Mouse (Mus musculus): ENCODE results near the gene Bcl9l. TPM values are rescaled to one million over a fixed set of nuclear protein-coding genes. Genes with fewer than 3 reads are reported as not detected.
A peak's percentile ranks its signal among the peaks of the same experiment; 100 is the strongest.

The Bcl9l gene
- polyA plus RNA-seq, 1 experiment: 21.7 TPM

- no peak for DNase-seq (ENCODE audit: extremely low spot score in 1 of 2, low spot score in 1 of 2)
Measured at GRCm38 (mm10) chr9:44510355-44510871, 27.8 kb downstream of the Bcl9l start.

DNA sequence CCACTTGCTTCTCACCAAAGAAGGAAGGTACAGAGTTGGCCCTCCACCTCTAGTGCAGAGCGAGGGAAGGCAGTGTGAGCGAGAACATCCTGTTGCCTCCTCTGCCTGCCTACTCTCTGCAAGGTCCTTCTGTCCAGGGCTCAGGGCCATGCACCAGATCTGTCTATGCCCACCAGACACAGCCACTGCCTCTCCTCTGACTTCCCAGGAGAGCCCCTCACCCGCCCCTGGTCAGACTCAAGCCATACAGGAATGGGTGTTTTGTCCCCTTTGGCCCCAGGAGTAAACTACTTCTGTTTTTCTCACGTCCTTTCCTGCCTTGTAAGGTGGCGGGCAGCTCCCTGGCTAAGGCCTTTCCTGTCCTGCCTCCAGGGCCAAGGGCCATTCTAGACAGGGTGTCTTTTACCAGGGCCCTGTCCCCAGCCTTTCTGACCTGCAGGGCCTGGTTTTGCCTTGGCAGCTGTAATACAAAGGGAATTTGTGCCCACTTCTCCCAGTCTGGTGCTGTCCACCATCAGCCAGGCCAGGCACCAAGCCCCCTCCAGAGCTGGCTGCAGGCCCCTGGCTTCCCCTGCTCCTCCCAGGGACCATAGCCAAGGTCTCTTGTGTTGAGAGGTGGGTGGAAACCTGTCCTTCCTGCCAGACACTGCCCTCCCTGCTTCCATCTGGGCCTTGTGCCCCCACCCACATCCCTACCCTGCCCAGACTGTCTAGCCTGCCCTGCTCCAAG is 28.4 kb downstream of the Bcl9l start:
- DNase-seq (ENCODE audit: extremely low spot score in 1 of 2, low spot score in 1 of 2): peak in 1 of 2 experiments; percentile 49

- DNase-seq (ENCODE audit: extremely low spot score in 1 of 2, low spot score in 1 of 2): no peak
Measured at GRCm38 (mm10) chr9:44511935-44512716, 29.5 kb downstream of the Bcl9l start.

- no peak for DNase-seq (ENCODE audit: extremely low spot score in 1 of 2, low spot score in 1 of 2)
Measured at GRCm38 (mm10) chr9:44512717-44513003, 30.0 kb downstream of the Bcl9l start.

- DNase-seq (ENCODE audit: extremely low spot score in 1 of 2, low spot score in 1 of 2): no peak
Measured at GRCm38 (mm10) chr9:44513121-44513520, 30.5 kb downstream of the Bcl9l start.

GRCm38 (mm10) chr9:44513610-44514009 is 31.0 kb downstream of the Bcl9l start:
- no peak for DNase-seq (ENCODE audit: extremely low spot score in 1 of 2, low spot score in 1 of 2)

DNA sequence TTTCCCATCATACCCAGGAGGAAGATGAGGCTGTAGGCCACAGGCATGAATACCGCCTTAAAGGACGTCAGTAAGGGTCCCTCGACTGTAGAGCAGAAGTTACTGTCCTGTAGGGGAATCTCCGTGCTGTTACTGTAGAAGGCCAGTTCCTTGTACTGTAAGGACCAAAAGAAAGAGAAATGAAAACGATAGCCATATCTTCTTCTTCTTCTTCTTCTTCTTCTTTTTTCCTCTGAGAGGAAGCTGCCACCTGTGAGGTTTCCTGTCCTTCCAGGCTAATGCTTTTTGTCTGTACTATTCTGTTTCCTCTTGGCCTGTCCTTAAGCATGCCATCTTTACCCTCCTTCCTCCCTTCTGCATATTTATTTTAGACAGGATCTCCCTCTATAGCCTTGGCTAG is 31.5 kb downstream of the Bcl9l start:
- DNase-seq (ENCODE audit: extremely low spot score in 1 of 2, low spot score in 1 of 2): no peak

DNA sequence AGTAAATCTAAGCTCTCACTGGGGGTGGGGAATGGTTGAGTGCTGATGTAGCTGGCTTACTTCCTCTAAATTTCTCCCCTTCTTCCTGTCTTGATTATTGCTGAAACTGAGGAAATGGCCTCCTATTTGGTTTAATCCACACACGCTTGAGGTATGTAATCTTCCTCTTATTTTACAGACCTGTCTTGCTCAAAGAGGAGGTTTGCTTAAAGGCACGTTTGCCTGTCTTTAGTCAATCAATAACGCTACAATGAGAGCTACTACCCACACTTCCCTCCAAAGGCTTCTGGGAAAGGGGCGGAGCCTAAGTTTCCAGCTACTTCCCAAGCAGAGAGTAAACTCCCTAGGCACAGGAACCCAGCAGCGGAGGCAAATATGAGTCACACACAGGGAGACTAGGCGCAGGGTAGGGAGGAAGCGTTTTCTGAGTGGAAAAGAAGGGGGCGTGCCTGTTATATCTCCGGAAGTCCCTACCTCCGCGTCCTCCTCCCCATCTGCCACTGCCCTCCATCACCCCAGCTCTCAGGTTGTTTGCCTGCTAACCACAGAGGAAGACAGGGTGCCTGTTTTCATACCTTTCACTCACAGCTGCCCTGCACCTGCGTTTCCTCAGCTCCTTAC is 32.6 kb downstream of the Bcl9l start:
- DNase-seq (ENCODE audit: extremely low spot score in 1 of 2, low spot score in 1 of 2): peak in 1 of 2 experiments; percentile 67

DNA sequence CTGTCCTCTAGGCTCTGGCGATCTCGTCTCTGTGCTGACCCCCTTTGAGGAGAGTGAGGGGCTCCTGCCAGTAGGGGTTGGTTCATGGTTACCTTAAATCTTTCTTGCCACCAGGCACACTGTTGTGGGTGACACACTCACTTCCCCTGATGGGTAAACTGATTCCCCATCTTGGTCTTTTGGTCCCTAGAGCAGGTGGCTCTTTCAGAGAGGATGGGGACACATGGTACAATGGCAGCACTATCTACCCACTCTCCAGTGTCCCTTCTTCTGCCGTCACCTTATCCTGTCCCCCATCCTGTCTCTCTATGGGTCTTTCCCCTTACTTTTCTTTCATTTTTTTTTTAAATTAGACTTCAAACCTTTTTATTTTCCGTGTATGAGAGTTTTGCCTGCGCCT is 33.3 kb downstream of the Bcl9l start:
- no peak for DNase-seq (ENCODE audit: extremely low spot score in 1 of 2, low spot score in 1 of 2)

GRCm38 (mm10) chr9:44517368-44517767 is 34.7 kb downstream of the Bcl9l start:
- peak in 1 of 2 experiments; percentile 57 for DNase-seq (ENCODE audit: extremely low spot score in 1 of 2, low spot score in 1 of 2)

DNA sequence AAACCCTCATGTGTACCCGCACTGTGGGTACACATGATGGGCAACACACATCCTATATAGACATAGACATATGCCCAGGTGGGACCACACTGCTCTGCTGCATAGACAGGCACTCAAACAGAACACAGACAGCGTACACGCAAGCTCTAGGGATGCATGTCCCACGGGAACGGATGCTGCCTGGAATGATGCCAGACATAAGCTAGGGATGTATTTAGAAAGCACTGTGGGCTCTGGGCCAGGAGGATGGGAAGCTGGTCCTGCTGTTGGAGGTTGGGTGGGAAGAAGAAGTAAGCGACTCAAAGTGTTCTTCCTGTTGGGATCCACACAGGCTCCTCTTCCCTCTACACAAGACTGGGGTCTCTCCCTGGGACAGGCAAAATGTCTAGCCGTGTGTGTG is 35.4 kb downstream of the Bcl9l start:
- DNase-seq (ENCODE audit: extremely low spot score in 1 of 2, low spot score in 1 of 2): peak in 1 of 2 experiments; percentile 72

DNA sequence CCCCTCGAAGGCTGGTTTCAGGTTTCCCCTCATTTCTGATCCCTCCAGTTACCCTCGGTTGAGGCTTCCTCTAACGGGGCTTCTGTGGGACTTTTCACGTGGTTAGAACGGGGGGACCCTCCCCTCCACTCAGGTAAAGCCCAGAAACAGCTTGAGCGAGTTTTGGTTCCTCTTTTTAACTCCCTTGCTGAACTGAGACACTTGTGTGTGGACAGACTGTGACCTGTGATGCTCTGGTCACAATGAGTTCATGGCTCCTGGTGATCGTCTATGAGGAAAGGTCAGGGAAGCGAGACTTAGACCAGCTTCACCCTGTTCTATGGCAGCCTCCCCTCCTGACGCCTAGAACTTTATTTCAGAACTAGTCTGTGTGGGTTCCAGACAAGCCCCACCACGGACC is 39.3 kb downstream of the Bcl9l start:
- DNase-seq (ENCODE audit: extremely low spot score in 1 of 2, low spot score in 1 of 2): no peak

DNA sequence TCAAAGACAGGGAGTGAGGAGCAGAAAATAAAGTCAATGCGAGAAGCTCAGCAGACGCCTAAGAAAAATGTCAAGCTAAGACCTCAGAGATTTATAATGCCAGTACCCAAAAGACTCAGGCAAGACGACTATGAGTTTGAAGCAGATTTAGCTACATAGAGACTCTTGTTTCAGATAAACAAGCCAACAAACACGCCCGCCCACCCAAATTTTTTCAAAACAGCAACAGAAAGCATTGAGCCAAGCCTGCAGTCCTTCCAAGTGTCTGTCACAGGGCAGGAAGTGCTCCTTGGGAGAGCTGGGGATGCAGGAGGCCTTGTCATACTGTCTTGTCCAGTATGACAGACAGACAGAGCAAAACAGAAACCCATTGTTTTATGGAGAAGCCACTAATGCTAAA is 41.1 kb downstream of the Bcl9l start:
- DNase-seq (ENCODE audit: extremely low spot score in 1 of 2, low spot score in 1 of 2): no peak

GRCm38 (mm10) chr9:44524235-44524826 is 41.7 kb downstream of the Bcl9l start:
- DNase-seq (ENCODE audit: extremely low spot score in 1 of 2, low spot score in 1 of 2): no peak

- DNase-seq (ENCODE audit: extremely low spot score in 1 of 2, low spot score in 1 of 2): no peak
Measured at GRCm38 (mm10) chr9:44525001-44525400, 42.4 kb downstream of the Bcl9l start.

DNA sequence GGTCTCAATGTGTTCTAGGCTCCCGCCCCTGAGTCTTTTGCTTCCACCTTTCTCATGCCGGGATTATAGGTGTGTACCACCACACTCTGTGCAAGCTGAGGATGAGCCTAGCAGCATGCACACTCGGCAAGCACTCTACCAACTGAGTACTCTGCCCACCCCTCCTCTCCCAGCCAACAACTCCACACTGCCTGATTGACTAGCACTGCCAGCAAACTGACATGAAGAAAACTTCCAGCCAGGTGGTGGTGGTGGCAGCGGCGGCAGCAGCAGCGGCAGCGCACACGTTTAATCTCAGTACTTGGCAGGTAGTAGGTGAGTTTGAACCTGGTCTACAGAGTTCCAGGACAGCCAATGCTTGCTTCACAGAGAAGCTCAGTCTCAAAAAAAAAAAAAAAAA is 43.0 kb downstream of the Bcl9l start:
- no peak for DNase-seq (ENCODE audit: extremely low spot score in 1 of 2, low spot score in 1 of 2)

- DNase-seq (ENCODE audit: extremely low spot score in 1 of 2, low spot score in 1 of 2): no peak
Measured at GRCm38 (mm10) chr9:44526337-44527112, 43.9 kb downstream of the Bcl9l start.

DNA sequence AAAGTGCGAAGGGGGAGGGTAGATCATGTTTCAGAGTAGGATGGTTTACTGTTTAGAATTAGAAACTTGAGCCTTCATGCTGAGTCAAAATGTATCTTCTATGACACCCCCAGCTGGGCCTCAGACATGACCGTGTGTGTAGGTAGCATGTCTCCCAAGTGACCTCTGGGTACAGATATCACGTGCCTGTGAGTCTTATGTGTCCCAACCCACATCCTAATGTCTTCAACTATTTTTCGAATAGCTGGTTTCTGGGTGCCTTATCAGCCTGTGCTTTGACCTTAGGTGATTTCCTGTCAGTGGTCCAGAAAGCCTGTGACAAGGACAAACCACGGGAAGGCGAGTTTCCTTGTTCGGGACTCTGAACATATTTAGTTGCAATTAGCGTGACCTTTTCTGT is 45.7 kb downstream of the Bcl9l start:
- no peak for DNase-seq (ENCODE audit: extremely low spot score in 1 of 2, low spot score in 1 of 2)

- no peak for DNase-seq (ENCODE audit: extremely low spot score in 1 of 2, low spot score in 1 of 2)
Measured at GRCm38 (mm10) chr9:44532991-44533580, 50.5 kb downstream of the Bcl9l start.

Measured in frontal cortex, adult 2 months (tissue).